Mouse (Mus musculus) ovary, postnatal 36 days (tissue): ENCODE measurements around the gene Xlr4a.
A peak's percentile ranks its signal among the peaks of the same experiment; 100 is the strongest.
"Not testable (repeated sequence)": the region's sequence is repeated elsewhere in the genome, so short reads cannot be mapped to it uniquely, and the experiment has no call there.

Source experiments
- DNase-seq: peaks from one replicate; pipeline ENCODE4 v3.0.0; 2022; ENCODE audit warnings: low spot score, mixed read lengths

Gene Xlr4a

DNA sequence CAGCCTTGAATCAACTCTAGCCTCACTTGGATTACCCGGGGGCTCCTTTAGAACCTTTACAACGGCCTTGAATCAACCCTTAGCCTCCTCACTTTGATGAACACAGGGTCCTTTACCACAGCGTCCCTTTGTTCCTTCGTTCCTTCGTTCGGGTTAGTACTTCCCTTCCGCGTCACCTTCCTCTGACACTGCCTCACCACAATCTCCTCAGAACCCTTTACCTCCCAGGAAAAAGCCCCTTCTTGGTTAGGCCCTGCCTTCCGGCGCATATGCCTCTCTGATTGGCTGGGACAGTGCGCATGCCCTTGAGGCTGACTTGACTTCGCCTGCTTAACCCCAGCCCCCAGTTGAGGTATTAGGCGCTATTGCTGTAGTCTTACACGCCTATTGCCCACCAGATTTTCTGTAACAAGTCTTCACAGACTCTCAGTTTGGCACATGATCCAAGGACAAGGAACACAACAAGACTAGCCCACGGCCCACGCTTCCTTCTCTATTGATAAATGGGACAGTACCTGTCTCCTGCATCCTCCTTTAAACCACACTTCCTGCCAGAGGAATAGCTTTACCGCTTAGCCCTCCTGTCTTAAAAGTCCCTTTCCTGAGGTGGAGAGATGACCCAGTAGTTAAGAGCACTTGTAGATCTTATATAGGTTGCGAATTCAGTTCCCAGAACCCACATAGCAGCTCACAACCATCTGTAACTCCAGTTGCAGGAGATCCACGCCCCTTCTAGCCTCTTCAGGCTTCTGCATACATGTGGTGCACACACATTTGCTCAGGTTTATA is at the start of gene Xlr4a:
Gene Xlr4a, minus strand, starts transcription at position 212 of the 789 bp plus-strand sequence.
- DNase-seq: not testable (repeated sequence)

DNA sequence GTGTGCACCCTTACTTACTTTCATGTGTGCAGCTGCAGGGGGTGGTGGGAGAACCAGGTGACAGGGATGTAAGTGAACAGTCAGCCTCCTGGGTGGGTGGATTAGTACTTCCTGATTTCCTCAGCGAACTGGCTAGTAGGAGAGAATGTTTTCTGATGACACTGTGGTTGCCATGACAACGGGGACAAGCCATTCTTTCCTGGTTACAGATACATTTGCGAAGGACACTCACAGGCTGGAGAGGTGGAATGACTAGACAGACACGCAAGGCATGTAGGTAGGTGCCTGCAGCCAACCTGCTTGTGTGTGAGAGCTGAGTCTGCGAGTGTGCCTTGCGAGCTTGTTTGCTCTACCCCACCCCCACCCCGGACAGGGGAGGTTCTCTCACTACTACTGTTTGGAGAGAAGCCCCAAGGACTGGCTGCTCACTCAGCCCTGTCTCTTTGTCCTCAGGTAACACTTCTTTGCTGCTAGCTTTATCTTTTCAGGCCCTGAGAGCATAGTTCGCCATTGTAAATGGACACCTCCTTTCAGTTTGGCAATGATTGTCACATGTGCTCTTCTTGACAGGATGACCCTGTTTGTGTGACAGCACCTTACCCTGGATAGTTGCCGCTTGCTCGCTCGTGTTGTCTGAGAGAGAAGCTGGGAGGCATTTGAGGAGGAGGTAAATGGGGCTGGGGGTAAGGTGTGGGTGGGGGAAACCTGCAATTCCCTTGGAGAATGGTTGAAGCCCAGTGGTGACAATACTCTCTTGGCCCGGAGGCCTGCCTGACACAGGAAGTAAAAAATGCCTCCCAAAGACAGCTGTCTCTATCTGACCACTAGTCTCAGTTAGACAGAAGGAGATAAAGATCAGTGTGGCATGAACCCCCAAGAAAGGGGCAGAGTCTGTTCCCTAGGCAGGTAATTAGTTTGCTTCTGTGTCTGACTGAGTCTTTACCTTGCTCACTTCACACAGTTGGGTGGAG is 40.9 kb upstream of the Xlr4a start:
- DNase-seq: not testable (repeated sequence)

DNA sequence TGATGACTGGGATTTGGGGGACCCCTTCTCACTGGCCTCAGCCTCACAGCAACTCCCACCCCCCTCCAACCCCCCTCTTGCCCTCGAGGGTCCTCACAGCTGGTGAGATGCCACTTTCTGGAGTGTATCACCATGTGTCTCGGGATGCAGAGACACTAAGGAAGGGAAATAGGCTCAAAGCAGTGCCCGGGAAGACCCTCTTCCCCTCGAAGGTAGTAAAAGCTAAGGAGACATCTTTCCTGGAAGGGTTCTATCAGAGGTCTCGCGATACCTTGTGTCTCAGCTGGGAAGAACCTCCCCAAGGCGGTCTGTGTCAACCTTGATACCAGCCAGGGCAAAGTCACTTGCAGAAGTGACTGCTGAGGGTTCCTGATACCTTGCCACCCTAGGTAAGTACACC is 34.5 kb upstream of the Xlr4a start, which contains the start of gene Gm14685:
Gene Gm14685, plus strand, starts transcription at position 301 of the 400 bp plus-strand sequence.
- DNase-seq: not testable (repeated sequence)

DNA sequence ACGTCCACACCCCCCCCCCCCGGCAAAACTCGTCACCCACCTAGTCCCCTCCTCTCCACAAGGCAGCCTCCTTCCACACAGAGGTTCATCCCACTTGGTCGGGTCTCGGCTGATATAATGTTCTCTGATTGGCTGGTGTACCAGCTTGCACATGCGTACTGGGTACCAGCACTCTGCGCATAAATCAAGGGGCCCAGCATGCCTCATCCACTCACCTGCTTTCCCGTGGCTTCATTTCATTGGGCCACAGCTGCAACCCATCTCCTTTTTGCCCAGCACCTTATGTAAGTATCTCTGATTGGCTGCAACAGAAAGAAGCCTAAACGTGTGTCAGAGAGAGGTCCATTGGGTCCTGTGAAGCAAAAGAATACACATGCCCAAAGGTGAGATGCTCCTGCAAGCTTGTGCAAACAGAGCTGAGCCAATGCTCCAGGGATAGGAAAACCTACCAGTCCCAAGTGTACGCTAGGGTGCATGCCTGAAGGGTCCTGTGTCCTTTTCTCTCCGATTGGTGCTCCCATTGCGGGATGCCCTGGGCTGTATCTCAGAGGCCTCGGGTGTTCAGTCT is 14.7 kb upstream of the Xlr4a start, which contains the start of gene Xlr3a:
Gene Xlr3a, minus strand, starts transcription at position 155 of the 568 bp plus-strand sequence.
- DNase-seq: not testable (repeated sequence)

DNA sequence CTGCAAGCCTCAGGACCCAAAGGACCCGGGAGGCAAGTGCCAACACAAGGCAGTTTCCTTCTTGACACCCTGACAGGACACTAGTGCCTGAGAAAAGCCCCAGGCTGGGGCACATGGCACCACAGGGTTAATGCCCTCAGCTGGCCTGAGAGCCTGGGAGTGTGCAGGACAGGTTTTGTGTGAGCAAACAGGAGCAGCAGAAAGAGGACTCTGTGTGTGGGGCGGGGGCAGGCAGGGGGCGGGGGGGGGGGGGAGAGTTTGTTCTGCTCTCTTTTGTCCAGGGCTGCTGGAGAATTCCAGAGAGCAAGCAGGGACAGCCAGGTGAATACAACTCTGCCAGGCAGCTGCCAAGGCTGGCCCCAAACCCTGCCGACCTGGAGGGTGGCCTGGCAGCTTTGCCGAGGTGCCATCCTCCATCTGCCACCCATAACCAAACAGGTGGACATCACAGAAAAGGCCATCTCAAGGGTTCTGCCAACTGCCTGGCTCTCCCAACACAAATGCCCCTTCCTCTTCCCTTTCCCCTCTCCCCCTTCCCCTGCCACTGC is 15.4 kb downstream of the Xlr4a start:
- not testable (repeated sequence) for DNase-seq

DNA sequence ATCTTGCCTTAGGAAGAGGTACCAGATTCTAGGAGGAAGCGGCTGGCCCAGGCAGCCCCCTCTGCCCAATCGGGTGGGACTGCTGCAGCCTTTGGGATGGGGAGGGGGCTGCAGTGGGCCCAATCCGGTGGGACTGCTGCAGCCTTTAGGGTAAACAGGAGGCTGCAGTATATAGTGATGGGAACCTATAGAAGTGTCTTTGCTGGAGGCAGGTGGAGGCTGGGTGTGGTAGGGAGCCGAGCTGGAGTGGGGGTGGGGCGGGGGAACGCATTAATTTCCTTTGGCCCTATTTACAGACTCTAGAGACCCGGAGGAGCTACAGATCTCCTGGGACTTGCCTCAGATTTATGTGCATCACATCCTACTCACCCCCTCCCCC is 17.9 kb downstream of the Xlr4a start, which contains the start of gene Pnma3:
Gene Pnma3, plus strand, starts transcription at position 373 of the 379 bp plus-strand sequence.
- no peak for DNase-seq

DNA sequence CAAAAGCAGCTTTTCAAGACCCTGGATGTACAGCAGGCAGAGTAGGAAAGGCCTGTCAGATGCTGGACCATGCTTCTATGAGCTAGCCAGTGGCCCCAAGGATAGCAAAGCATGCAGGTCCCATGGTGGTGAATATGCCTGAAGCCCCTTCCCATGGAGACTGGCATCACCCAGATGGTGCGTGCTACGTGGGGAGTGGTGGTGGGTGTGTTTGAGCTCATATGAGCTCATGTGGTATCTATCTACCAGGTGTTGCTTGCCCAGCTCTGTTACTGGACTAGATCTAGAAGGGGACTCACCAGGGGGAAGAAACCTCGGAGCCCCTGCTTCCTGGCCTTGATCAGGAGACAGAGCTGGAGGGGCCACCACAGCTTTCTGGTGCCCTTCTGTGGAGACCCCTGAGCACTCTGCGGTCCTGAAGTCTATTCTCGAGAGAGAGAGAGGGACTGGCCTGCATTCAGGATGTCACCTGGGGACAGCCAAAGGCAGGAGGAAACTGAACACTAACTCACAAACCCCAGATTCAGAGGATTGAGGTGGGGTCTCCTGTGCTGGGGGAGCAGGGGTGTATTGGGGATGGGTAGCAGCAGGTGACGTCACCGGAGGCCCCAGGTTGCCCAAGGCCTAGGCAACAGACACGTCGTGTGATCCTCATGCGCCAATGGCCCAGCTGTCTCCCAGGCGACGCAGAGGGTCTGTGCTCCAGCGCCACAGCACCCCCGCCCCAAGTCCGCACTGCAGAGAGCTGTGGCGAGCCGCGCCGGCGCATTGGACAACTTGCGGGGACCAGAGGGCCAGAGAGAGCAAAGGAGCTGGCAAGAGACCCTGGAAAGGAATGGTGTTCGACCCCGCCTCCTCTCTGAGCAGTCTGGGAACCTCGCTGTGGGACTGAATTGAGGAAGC is 18.5 kb downstream of the Xlr4a start:
- DNase-seq: no peak

DNA sequence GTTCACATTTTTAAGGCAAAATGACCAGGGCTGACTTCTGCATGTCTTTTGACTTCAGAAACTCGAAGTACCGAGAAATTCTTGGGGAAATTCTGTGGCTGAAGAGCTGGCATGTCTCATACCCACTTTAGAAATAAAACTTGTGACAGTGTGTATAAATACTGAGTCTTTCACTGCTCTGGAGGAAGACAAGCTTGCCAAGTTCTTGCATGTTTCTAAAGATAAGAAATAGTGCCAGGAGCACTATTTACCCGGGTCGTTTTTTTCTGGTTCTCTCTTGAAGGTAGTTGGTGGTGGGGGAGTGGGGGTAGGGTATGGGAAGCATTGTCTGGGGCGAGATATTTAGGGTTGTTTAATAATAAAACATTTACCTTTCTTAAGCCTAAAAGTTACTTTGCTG is 20.0 kb downstream of the Xlr4a start:
- DNase-seq: no peak

DNA sequence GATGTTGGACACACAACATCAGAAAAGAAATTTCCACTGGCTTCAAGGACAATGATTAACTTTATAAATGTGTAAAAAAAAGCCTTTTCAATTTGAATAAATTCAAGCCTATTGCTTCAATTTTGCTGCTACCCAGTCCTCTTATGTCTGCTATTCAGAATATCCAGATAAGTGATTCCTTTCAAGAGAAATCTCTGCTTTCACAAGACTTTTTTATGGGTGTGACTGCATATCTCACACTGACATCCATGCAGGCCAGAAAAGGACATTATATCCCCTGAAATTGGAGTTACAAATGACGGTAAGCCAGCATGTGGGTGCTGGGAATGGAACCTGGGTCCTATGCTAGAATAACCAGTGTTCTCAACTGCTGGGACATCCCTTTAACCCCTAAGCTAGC is 20.8 kb downstream of the Xlr4a start:
- no peak for DNase-seq

DNA sequence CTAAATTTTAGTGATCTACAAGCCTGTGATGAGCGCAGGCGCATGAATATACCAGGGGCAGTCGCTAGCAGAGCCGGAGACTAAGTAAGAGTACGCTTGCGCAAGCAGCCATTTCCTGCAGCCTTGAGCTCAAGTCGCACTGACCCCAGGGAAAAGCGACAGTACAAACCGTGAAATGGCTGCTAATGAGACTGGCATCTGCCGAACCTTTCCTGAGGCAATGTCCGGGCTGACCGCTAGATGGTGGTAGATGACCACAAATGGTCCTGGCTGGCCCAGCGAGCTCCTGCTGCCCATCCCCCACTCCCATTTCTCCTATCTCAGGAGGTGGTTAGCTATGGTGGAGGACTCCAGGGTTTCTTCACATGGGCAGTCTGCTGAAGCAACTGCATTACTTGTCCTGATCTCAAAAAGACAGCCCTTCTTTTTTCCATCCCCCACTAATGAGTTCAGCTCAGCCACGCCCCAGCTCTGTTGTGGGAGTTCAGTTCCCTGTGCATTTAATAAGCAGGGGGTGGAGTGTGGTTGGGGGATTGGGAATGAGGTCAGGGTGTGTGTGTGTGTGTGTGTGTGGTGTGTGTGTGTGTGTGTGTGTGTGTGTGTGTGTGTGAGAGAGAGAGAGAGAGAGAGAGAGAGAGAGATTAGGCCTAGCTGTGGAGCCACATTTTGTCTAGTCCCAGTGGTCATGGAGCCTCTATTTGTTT is 28.3 kb downstream of the Xlr4a start:
- DNase-seq: peak; percentile 88

DNA sequence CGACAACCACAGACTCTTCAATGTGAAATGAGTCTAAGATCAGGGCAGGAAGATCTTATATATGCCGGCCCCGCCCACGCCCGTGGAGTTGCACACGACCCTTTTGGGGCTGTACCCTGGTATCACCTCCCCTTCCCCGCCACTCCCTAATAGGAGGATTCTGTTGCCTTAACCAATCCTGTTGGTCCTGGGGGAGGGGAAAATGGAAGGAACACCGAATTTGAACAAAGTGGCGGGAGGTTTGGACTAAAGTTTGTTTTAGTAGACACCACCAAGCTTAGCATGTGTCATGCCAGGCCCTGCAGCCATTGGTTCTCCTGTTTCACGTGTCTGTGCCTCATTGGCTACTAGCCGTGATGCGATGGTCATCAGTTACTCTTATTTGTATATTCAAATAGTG is 42.6 kb downstream of the Xlr4a start:
- no peak for DNase-seq

DNA sequence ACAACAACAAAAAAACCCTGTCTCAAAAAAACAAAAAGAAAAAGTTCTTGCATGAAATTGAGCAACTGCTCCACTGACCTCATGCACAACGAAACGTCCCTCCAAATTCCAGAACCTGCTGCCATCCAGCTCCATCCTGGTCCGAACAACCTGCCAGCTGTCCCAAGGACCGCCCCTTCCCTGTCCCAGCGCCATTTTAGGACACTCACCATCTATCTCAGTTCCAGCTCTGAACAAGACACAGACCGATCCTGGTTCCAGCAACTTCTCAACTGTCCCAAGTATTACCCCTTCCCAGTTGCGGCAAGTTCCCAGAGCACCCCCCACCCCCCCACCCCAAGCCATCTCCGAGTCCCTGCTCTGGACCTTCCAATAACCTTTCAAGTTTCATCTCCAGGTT is 43.4 kb downstream of the Xlr4a start:
- DNase-seq: no peak

DNA sequence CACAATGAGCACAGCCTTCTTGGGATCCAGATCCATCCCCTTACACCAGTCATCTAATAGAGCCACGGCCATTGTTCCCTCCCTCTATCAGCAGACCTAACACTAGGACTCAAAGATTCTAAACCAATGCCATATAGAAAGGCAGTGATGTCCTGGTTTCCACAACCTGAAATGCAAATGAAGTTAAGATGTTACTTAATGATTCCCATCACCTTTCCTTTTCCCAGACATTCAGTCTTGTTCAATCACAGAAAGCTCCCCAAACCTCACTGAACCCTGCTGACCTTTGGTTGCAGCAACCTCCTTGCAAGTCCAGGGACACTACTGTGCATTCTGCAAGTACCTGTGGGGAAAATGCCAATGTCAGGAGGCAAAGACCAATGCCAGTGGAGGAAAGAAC is 45.3 kb downstream of the Xlr4a start, which contains the start of gene Pnma5:
Gene Pnma5, minus strand, starts transcription at position 101 of the 400 bp plus-strand sequence.
- no peak for DNase-seq
